Mouse (Mus musculus) layer of hippocampus, postnatal 14 days (tissue): ENCODE results near the gene Spats1. TPM values are rescaled to one million over a fixed set of nuclear protein-coding genes. Genes with fewer than 3 reads are reported as not detected.
"Not testable (repeated sequence)": the region's sequence is repeated elsewhere in the genome, so short reads cannot be mapped to it uniquely, and the experiment has no call there.

Experiments used
- DNase-seq, 2 experiments: peaks; one replicate each; pipeline ENCODE4 v3.0.0; 2021 to 2022; ENCODE audit warnings: low spot score in 2 of 2, mixed read lengths in 1 of 2
- total RNA-seq, 2 experiments: library from RNA; stranded (reverse); gene quantifications; 2 replicates each; pipeline ENCODE4 v1.2.3; 2021

Gene Spats1
- total RNA-seq, 2 experiments from 2014 or later = 5.0 to 5.4 TPM

DNA sequence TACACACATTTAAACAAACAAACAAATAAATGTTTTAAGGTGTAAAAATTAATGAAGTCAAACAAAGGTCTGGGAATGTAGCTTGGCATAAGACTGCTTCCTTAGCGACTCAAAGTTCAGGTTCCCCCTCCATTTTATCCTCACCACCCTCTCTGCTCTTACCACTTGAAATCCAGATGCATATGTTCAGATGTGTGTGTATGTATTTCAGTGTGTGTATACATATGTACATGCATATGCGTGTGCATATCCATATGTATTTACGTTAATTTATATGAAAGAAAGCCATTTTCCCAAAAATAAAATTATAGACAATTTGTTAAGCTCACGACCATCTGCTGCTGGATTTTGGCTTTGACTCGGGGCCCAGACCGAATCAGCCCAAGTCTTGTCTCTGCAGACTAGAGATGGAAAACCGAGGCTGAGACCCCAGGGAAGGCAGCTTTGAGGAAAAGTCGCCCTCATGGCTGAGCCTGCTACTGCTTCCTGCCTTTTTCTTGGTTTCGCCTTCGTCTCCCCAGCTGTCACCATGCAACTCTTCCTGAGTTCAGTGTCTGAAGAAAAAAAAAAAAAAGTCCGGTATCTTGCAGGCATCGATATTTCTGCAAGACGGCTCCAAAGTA lies 15.4 kb upstream of the Spats1 start:
- DNase-seq = no peak

DNA sequence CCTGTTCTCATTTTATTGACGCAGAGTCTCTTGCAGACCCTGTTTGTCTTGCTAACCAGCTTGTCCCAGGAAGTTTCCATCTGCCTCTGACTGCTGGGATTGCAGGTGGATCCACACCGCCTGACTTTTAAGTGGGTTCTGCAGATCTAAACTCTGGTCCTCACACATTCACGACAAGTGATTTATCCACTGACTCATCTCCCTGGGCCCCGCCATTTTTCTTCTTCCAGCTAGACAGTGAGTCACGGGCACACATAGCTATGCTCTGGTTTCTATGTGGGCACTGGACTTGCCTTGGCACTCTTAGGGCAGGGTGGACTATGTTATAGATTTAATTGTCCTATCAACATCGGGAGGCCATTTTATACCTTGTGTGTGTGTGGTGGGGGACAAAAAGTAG lies 14.5 kb upstream of the Spats1 start:
- no peak for DNase-seq

DNA sequence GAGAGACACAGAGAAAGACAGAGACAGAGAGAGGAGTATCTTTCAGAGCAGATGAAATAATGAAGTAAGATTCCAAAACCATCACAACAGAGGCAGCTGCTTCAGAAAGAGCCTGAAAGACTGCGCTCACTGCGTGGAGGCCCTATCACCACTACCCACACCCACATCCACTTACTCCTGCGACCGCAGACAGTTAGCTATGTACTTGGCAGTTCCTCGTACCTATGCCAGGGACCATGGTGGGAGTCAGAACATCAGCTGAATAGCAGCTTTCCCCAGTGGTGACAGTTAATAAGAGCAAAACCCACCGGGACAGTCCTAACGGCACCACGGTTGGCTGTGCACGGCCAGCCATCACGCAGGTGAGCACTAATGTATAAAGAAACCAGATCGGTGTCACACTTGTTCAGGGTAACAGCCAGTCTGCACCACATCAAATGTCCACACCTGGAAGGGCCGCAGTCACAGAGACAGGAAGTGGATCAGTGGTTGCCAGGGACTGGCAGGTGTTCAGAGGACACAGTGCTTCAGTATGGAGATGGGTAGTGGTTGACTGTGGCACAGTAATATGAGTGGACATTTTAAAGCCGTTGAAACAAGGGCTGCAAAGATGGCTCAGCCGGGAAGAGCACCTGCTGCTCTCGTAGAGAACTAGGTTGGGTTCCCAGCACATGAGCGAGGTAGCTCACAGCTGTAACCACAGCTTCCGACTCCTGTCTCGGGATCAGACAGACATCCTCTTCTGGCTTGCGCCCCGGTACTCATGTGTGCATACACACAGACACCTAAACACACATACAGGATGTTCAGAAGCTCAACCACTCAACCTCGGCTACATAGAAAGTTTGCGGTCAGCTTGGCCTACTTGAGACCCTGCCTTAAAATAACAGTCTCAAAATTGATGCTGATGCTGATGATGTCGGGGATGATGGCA lies 13.4 kb upstream of the Spats1 start:
- DNase-seq = no peak

DNA sequence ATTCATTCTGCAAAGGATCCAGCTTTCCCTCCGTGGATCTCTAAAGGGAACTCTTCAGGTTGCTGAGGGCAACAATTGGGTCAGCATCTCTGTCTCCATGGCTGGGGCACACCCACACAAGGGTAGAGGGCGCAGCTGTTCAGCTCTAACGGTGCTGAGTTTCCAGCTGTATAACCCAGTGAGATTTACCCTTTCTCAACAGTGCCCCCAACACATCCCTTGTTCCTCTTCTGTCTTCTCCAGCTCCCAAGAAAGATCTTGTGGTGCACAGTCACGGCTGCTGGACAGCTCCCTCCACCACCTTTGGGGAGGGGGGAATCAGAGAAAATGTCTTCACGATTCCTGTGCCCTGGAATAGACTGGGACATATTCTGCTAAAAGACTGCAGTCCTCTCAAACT lies 12.0 kb upstream of the Spats1 start:
- no peak for DNase-seq

DNA sequence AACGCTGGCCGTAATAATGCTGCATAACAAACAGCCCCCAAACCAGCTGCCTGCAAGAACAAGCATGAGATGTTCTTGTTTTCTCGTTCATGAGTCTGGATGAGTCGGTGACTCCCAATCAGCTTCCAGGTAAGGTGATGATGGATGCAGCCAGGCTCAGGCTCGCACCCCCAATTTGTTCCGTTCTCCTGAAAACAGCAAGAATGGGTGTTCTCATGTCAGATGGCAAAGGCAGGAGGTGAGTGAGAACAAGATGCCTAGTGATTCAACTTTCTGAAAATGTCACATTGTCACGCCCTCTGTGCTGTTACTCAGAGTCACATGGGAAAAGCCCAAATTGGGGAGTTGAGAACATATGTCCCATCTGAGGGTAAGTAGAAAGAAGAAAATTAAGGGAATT lies 10.4 kb upstream of the Spats1 start:
- peak in 1 of 2 experiments; percentile 57 for DNase-seq

DNA sequence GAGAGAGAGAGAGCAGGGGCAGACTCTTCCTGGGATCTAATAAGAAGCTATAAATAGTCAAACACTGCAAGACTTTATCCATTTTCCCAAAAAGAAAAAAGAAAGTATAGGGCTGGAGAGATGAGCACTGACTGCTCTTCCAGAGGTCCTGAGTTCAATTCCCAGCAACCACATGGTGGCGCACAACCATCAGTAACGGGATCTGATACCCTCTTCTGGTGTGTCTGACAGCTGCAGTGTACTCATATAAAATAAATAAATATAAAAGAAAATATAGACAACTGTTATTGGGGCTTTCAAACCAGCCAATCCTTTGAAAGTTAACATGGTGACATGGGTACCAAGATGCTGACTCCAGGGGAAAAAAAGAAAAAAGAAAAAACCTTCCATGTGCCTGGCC lies 5.2 kb upstream of the Spats1 start:
- no peak for DNase-seq

DNA sequence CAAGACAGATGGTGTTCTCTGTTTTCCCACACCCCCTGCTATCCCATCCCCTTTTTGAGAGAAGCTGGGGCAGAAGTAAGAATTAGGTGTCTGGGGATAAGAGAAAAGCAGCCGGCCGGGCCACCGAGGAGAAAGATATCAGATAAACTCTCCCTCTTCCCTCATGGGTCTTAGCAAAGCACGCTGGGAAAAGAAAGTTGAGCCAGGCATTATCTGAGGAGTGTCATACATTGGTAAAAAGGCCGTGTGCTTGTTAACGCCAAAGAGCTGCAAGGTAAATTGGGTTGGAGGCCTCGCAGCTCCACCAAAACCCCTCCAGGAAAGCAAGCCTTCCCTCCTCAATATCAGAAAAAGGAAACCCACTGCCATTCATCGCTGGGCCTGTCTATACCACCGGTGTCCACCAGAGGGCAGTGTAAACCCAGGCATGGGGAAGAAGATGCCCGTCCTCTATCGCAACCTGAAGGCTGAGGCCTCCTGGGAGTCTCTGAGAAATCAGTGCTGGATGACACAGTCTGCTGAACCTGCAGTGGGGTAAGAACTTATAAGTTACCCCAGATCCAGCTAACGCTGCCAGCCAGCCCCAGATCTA lies 3.1 kb upstream of the Spats1 start:
- peak; percentile 87 to 90 for DNase-seq

DNA sequence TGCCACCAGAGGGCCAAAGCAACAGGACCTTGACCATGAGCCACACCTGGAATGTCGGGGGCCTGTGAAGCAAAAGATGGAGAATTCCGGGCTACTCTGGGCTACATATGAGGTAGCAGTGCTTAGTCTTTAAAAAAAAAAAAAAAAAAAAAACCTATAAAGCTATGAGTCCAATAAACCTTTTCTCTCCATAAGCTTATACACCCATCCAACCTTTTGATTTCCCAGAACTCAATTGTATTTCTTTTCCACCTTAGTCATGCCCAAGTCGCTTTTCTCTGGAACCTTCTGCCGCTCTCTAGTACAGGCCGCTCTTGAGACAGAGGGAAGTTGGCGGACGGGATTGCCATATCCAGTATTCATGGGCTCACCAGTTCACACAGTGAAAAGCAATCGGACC lies 1.1 kb downstream of the Spats1 start:
- DNase-seq = no peak

DNA sequence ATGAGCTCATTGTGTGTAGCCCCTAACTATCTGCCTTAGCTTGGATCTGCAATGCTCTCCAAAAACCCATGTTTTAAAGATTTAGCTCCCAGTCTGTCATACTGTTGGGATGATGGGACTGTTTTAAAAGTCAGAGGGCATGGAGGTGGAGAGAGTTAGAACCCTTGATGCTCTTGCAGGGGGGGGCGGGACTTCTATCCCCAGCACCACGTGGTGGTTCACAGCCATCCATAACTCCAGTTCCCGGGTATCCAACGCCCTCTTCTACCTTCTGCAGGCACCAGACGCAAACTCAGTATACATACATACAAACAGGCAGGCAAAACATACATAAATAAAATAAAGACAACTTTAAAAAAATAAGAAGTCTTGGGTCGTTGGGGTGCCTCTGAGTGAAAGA lies 1.5 kb downstream of the Spats1 start:
- DNase-seq = no peak

DNA sequence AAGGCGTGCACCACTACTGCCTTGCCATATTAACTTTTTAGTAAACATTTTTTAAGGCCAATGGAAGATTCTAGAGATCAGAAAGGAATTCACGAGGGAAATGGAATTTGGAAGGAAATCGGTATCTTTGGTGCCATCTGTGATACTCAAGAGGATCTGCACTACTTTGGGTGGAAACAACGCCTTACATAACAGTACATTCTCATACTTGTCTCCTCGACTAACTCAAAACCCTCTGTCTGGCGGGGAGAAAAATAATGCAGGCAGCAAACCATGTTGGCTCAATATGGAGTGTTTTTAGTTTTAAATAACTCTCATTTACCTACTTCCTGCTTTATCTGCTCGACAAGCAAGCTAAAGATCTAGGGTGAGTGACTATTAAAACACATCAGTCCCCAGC lies 4.5 kb downstream of the Spats1 start:
- DNase-seq = no peak

DNA sequence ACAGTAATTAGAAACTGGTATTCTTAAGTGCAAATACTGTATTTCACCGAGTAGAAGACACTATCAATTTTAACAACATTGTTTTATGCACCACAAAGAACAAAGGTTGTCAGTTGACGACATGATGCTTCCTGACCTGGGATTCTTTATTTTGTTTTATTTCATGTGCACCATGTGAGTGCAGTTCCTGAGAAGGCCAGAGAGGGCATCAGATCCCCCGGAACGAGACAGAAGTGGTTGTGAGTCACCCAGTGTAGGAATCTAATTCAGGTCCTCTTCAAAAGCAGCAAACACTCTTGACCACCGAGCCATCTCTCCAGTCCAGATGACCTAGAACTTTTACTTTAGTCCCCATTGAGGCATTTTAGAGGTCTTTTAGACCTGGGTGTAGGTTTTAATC lies 6.9 kb downstream of the Spats1 start:
- no peak for DNase-seq

DNA sequence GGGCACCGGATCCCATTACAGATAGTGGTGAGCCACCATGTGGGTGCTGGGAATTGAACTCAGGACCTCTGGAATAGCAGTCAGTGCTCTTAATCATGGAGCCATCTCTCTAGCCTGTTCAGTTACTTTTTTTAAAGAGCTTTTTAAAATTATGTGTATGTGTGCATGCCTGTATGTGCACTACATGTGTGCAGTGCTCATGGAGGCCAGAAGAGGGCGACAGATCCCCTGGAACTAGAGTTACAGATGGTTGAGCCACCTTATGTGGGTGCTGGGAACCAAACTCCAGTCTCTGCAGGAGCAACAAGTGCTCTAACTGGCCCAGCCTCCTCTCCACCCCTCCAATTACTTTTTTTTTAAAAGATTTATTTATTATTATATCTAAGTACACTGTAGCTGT lies 8.5 kb downstream of the Spats1 start:
- DNase-seq = no peak

DNA sequence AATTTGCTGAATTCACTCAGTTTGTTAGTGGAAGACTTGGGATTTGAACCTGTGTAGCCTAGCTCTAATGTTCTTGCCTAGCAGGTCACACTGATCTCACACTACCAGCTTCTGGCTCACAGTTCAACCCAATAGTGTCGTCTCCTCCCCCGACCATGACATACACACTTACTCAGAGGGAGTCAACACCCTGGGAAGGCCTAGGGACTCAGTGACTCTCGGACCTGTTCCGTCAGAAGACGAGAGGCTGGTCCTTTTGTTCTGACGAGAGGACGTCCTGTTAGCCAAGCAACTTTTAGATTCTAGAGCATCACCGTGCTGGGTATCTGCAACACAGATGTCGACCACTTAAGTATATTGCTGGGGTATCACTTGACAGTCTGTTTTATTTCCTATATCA lies 11.0 kb downstream of the Spats1 start:
- no peak for DNase-seq

DNA sequence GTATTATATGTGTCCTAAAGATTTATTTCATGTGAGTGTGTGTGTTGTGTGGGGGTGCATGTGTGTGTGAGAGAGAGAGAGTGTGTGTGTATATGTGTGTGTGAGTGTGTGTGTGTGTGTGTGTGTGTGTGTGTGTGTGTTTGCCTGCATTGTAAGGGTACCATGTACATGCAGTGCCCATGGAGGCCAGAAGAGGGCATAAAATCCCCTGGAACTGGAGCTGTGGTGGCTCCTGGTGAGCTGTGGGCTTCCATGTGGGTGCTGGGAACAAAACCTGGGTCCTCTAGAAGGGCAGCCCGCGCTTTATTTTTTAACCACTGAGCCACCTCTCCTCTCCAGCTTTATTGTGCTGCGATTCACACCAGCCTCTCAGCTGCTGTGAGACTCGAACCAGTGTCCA lies 12.7 kb downstream of the Spats1 start:
- DNase-seq = no peak

DNA sequence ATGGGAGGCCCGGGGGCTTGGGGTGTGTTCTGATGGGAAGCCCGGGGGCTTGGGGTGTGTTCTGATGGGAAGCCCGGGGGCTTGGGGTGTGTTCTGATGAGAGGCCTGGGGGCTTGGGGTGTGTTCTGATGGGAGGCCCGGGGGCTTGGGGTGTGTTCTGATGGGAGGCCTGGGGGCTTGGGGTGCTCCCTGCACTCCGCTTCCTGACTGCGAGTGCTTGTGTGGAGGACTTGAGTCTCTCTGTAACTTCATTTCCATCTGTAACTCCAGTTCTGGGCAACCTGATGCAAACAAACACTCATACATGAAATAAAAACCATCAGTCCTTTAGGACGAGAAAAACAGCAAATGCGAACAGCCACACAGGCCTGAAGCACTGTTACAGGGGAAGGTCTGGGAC lies 16.2 kb downstream of the Spats1 start:
- no peak for DNase-seq

DNA sequence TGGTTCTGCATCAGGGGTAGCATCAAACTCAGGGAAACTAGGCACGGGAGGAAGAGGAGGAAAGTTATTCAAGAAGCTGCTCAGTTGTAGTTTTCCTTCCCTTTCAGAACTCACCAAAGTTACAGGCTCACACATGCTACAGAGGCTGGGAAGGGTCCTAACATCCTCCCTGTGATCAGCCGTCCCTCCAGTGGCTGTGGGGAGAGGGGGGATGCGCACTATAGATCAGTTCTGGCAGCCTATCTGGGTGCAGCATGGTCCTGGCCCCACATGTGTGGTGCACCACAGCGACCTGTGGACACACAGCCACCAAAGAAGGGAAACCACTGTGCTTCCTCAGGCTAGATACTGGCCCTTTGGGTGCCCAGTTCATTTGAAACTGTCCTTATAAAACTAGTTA lies 16.7 kb downstream of the Spats1 start:
- no peak for DNase-seq

DNA sequence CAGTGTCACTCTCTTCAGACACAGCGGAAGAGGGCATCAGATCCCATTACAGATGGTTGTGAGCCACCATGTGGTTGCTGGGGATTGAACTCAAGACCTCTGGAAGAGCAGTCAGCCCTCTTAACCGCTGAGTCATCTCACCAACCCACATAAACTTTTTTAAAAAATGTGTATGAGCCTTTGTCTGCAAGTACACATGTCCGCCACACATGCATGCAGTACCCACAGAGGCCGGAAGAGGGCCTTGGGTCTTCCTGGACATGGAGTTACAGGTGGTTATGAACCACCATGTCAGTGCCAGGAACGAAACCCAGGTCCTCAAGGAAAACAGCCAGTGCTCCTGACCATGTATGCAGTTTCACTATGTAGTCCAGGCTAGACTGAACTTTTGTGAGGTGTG lies 17.7 kb downstream of the Spats1 start:
- no peak for DNase-seq

DNA sequence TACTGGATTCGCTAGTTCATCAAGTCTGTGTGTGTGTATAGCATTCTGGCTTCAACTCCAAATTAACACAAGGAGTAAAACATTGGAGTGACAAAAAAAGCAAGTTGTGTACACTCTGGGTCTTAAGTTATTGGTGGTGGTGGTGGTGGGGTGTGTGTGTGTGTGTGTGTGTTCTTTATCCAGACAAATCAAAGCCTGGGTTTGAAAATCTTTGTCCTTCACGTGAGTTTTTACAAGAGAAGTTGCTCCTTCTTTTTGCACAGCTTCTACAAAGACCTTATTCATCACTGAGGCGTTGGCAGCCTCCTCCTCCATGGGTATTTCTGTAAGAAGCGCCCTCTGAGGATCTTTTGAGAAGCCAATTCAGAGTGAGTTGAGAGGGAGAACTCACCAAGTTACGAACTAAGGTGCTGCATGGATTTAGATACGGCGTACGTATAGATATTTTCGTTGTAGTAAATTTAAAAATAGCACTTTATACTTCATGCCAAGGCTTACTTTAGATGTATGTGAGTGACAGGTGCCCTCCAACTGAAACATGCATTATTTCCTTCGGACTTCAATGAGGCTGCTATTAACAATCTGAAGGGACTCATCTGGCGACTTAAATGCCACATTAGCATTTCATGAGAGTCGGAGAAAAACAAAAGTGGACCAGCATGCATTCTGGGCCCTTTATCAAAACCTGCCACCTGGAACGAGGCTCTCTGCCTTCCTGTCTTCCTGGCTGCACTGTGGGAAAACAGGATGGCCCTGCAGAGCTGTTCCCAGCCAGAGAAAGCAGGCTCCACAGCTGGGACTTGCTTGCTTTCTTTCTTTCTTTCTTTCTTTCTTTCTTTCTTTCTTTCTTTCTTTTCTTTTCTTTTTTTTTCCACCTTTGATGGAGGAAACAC lies 18.7 kb downstream of the Spats1 start:
- no peak for DNase-seq

DNA sequence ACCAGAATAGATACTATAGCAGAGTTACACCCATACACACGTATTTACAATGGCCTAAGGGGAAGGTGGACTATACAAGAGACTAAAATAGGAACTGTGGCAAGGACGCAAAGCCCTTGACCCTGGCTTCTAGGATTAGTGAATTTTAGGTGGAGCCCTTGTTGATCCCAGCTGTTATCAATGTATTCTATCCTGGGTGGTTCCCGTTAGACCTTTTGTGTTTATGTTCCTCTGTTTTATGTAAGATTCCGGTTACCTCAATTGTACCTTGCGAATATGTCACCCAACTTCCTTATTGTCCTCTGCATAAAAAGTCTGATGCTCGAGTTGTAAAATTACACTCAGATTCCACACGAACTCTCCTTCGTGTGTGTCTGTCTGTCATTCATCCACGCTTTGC lies 19.4 kb downstream of the Spats1 start:
- not testable (repeated sequence) for DNase-seq

DNA sequence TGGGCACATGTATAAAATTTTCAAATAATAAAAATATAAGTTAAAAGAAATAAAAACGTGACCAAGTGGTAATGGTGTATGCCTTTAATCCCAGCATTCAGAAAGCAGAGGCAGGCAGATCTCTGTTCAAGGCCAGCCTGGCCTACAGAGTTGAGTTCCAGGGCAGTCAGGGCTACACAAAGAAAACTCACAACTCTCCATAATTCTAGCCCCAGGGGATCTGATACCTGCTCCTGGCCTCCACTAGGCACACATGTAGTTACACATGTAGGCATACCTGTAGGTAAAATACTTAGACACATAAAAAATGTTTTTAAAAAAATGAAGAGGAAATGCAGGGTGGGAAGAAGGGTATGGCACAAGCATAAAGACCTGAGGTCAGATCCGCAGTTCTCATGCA lies 20.4 kb downstream of the Spats1 start:
- no peak for DNase-seq

DNA sequence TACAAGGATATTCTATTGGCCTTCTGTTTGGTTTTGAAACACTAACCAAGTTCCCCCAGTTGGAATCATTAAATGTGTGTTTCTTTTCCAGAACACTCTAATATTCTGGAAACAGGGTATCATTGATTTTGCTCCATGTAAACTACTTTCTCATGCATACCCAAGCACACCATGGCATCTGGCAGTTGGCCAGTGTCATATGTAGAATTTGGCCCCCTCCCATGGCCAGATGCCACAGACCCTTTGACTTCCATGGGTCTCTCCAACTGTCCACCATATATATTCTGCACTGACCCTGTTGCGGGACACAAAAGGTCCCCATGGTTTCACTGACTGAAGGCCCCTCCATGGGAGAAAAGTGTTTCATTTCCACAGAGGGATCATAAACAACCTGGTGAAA lies 22.9 kb downstream of the Spats1 start:
- DNase-seq = no peak
